Mouse (Mus musculus) MEL (cell line): Measurements from ENCODE around the gene Pld4. TPM values are rescaled to one million over a fixed set of nuclear protein-coding genes. Genes with fewer than 3 reads are reported as not detected.

Experiments
- DNase-seq: peaks from one replicate; pipeline ENCODE4 v3.0.0; 2011; ENCODE audit warnings: low read depth, low spot score
- H3K27ac ChIP-seq: 2 replicates; pipeline ENCODE4 v1.5.1; 2012; ENCODE audit warnings: low read depth, mild to moderate bottlenecking, control low read depth, low read length, moderate library complexity; ENCODE audit not compliant: control insufficient read depth
- H3K27me3 ChIP-seq, 2 experiments: fragments of 150-350 bp in 1 of 2; sonication (generic) in 1 of 2; 2 replicates each; pipeline ENCODE4 v1.6.1; 2012; ENCODE audit warnings: low read length in 2 of 2, mild to moderate bottlenecking in 2 of 2, improper control_type of control experiment in 1 of 2, moderate library complexity in 1 of 2; ENCODE audit not compliant: insufficient read depth in 2 of 2, control insufficient read depth in 1 of 2
- H3K36me3 ChIP-seq, 2 experiments: 2 replicates each; pipeline ENCODE4 v1.6.1; 2012 to 2014; ENCODE audit warnings: low read length in 2 of 2, improper control_type of control experiment in 1 of 2, inconsistent platforms in 1 of 2, mild to moderate bottlenecking in 1 of 2; ENCODE audit not compliant: insufficient read depth in 2 of 2, control insufficient read depth in 1 of 2
- H3K4me1 ChIP-seq, 2 experiments: fragments of 150-350 bp in 1 of 2; sonication (generic) in 1 of 2; 2 replicates each; pipeline ENCODE4 v1.6.1; 2012; ENCODE audit warnings: low read length in 2 of 2, improper control_type of control experiment in 1 of 2, mild to moderate bottlenecking in 1 of 2; ENCODE audit not compliant: insufficient read depth in 2 of 2, control insufficient read depth in 1 of 2
- H3K4me3 ChIP-seq, 2 experiments: fragments of 150-350 bp in 1 of 2; sonication (generic) in 1 of 2; 2 replicates each; pipeline ENCODE4 v1.5.1; 2012; ENCODE audit warnings: low read depth in 2 of 2, low read length in 2 of 2, mild to moderate bottlenecking in 2 of 2, moderate library complexity in 2 of 2, control low read depth in 1 of 2, improper control_type of control experiment in 1 of 2; ENCODE audit not compliant: control insufficient read depth in 1 of 2, insufficient read depth in 1 of 2
- H3K79me2 ChIP-seq: 2 replicates; pipeline ENCODE4 v1.6.1; 2012; ENCODE audit warnings: mild to moderate bottlenecking, low read length, moderate library complexity; ENCODE audit not compliant: control insufficient read depth, poor library complexity, insufficient read depth
- H3K9ac ChIP-seq: 2 replicates; pipeline ENCODE4 v1.6.1; 2012; ENCODE audit warnings: low read depth, mild to moderate bottlenecking, control low read depth, low read length, moderate library complexity; ENCODE audit not compliant: control insufficient read depth, poor library complexity, severe bottlenecking
- H3K9me3 ChIP-seq: fragments of 150-350 bp; sonication (generic); replicated peaks from 2 replicates; pipeline ENCODE4 v1.6.1; 2012; ENCODE audit warnings: mild to moderate bottlenecking, low read length, improper control_type of control experiment, moderate library complexity; ENCODE audit not compliant: insufficient read depth
- BHLHE40 ChIP-seq: IDR thresholded peaks from 2 replicates; pipeline ENCODE4 v1.6.1; 2012; ENCODE audit warnings: low read depth, mild to moderate bottlenecking, inconsistent platforms, low read length, improper control_type of control experiment, borderline replicate concordance
- CHD1 ChIP-seq: IDR thresholded peaks from 2 replicates; pipeline ENCODE4 v1.6.1; 2012; ENCODE audit warnings: low read depth, mild to moderate bottlenecking, inconsistent platforms, low read length, improper control_type of control experiment
- CHD2 ChIP-seq: IDR thresholded peaks from 2 replicates; pipeline ENCODE4 v1.6.1; 2011; ENCODE audit warnings: low read length, improper control_type of control experiment
- E2F4 ChIP-seq: IDR thresholded peaks from 2 replicates; pipeline ENCODE4 v1.6.1; 2011; ENCODE audit warnings: low read depth, low read length, improper control_type of control experiment, borderline replicate concordance
- ELF1 ChIP-seq: IDR thresholded peaks from 2 replicates; pipeline ENCODE4 v1.6.1; 2014; ENCODE audit warnings: low read depth, mild to moderate bottlenecking, inconsistent platforms, low read length, improper control_type of control experiment, moderate library complexity
- EP300 ChIP-seq, 2 experiments: IDR thresholded peaks; 2 replicates each; pipeline ENCODE4 v1.6.1; 2011; ENCODE audit warnings: improper control_type of control experiment in 2 of 2, low read length in 2 of 2, low read depth in 1 of 2, mild to moderate bottlenecking in 1 of 2
- HCFC1 ChIP-seq: IDR thresholded peaks from 2 replicates; pipeline ENCODE4 v1.6.1; 2012; ENCODE audit warnings: low read depth, mild to moderate bottlenecking, inconsistent platforms, low read length, improper control_type of control experiment, moderate library complexity
- MAFK ChIP-seq: IDR thresholded peaks from 2 replicates; pipeline ENCODE4 v1.6.1; 2011; ENCODE audit warnings: low read depth, mild to moderate bottlenecking, low read length, improper control_type of control experiment, borderline replicate concordance
- MAX ChIP-seq: IDR thresholded peaks from 2 replicates; pipeline ENCODE4 v1.6.1; 2011; ENCODE audit warnings: low read length, improper control_type of control experiment
- MAZ ChIP-seq: IDR thresholded peaks from 2 replicates; pipeline ENCODE4 v1.6.1; 2012; ENCODE audit warnings: low read depth, mild to moderate bottlenecking, inconsistent platforms, low read length, improper control_type of control experiment
- MYB ChIP-seq: IDR thresholded peaks from 2 replicates; pipeline ENCODE4 v1.6.1; 2011; ENCODE audit warnings: mild to moderate bottlenecking, low read depth, low read length, improper control_type of control experiment
- MYC ChIP-seq: IDR thresholded peaks from 2 replicates; pipeline ENCODE4 v1.6.1; 2011; ENCODE audit warnings: low read depth, mild to moderate bottlenecking, low read length, improper control_type of control experiment, moderate library complexity
- NELFE ChIP-seq: IDR thresholded peaks from 2 replicates; pipeline ENCODE4 v1.6.1; 2011; ENCODE audit warnings: low read depth, low read length, improper control_type of control experiment
- NRF1 ChIP-seq: IDR thresholded peaks from 2 replicates; pipeline ENCODE4 v1.6.1; 2014; ENCODE audit warnings: low read depth, mild to moderate bottlenecking, inconsistent platforms, low read length, improper control_type of control experiment, moderate library complexity; ENCODE audit not compliant: poor library complexity, insufficient read depth, severe bottlenecking
- POLR2AphosphoS2 ChIP-seq: IDR thresholded peaks from 2 replicates; pipeline ENCODE4 v1.6.1; 2011; ENCODE audit warnings: low read length, improper control_type of control experiment
- POLR2AphosphoS5 ChIP-seq: IDR thresholded peaks from 2 replicates; pipeline ENCODE4 v1.6.1; 2012; ENCODE audit warnings: low read depth, borderline replicate concordance, mild to moderate bottlenecking, inconsistent platforms, low read length, moderate library complexity, mixed read lengths
- RAD21 ChIP-seq: IDR thresholded peaks from 2 replicates; pipeline ENCODE4 v1.6.1; 2011; ENCODE audit warnings: mild to moderate bottlenecking, low read depth, low read length, improper control_type of control experiment
- TAL1 ChIP-seq: IDR thresholded peaks from 2 replicates; pipeline ENCODE4 v1.6.1; 2012; ENCODE audit warnings: mild to moderate bottlenecking, inconsistent platforms, low read length, moderate library complexity, mixed read lengths
- TBP ChIP-seq: IDR thresholded peaks from 2 replicates; pipeline ENCODE4 v1.8.0; 2011; ENCODE audit warnings: low read depth, low read length, improper control_type of control experiment
- UBTF ChIP-seq: IDR thresholded peaks from 2 replicates; pipeline ENCODE4 v1.6.1; 2012; ENCODE audit warnings: low read depth, mild to moderate bottlenecking, inconsistent platforms, low read length, improper control_type of control experiment, moderate library complexity, borderline replicate concordance; ENCODE audit not compliant: insufficient read depth
- ZKSCAN1 ChIP-seq: IDR thresholded peaks from 2 replicates; pipeline ENCODE4 v1.6.1; 2012; ENCODE audit warnings: low read depth, mild to moderate bottlenecking, inconsistent platforms, low read length, improper control_type of control experiment, moderate library complexity
- polyA plus RNA-seq, 2 experiments: library from polyadenylated mRNA; stranded (reverse) in 1 of 2; unstranded in 1 of 2; fragments of >175 nt in 1 of 2; fragments of >200 nt in 1 of 2; gene quantifications; 2 replicates each; pipeline versions ENCODE4 v1.2.1 to v1.2.4; 2012; ENCODE audit warnings: low replicate concordance in 2 of 2, low read depth in 1 of 2; ENCODE audit not compliant: insufficient read length in 2 of 2, insufficient read depth in 1 of 2, missing spikeins in 1 of 2
- total RNA-seq: library from RNA; depleted of rRNA; stranded (reverse); fragments of 300-350 nt; gene quantifications from 2 replicates; pipeline ENCODE4 v1.2.3, GENCODE M21; 2012

Gene Pld4
- total and polyA plus RNA-seq, 3 experiments: 9.7 to 16.4 TPM; not detected in 1

DNA sequence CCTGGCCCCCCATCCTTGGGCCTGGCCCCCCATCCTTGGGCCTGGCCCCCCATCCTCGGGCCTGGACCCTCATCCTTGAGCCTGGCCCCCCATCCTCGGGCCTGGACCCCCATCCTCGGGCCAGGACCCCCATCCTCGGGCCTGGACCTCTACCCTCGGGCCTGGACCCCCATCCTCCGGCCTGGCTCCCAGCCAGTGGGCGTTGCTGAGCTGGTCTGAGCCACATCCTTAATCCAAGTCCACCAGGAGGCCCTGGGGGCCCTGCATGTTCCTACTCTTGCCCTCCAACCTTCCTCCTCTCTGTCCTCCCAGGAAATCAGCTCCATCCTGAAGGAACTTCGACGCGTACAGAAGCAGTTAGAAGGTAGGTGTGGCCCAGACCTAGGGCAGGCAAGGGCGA is 16.2 kb upstream of the Pld4 start:
- Histone ChIP-seq H3K27ac (peak overlapping the region; percentile 68), H3K79me2 (no peaks in the 10 kb centered on the region; the same call in 1 of the 2 replicates), H3K9me3 (no peaks in the 10 kb centered on the region), H3K4me3 (peak overlapping the region; percentile 58 to 60), H3K4me1 (peaks cover 6 to 14% of the 10 kb centered on the region in 2 experiments; a peak in 3 of 4 replicates), H3K27me3 (no peaks in the 10 kb centered on the region), H3K9ac (peak overlapping the region; percentile 58), H3K36me3 (peaks cover 0 to 10% of the 10 kb centered on the region in 2 experiments; a peak in 2 of 4 replicates)
- TF ChIP-seq MAFK (no peak), UBTF (no peak), TBP (no peak), NRF1 (no peak), RAD21 (no peak), E2F4 (no peak), ELF1 (no peak), EP300 (IDR thresholded peaks at IDR 0.05; ENCODE audit: low read depth in 1 of 2, low read length in 2 of 2) (no peak)
- DNase-seq: no peak

- TF ChIP-seq CHD1 (no peak), MAZ (no peak), POLR2AphosphoS2 (no peak), POLR2AphosphoS5 (no peak), MYC (no peak), TAL1 (no peak), HCFC1 (no peak), UBTF (no peak), BHLHE40 (no peak), NELFE (no peak), CHD2 (no peak), MAX (no peak), MYB (no peak), NRF1 (no peak), ZKSCAN1 (no peak)
- H3K9me3 ChIP-seq: no peaks in the 10 kb centered on the region
- no peak overlapping the region for H3K9ac ChIP-seq
- H3K79me2 ChIP-seq: no peaks in the 10 kb centered on the region; the same call in 1 of the 2 replicates
- peaks cover 0 to 2% of the 10 kb centered on the region in 2 experiments; a peak in 1 of 4 replicates for H3K27me3 ChIP-seq
- no peak overlapping the region for H3K27ac ChIP-seq
- no peak for DNase-seq
- H3K4me1 ChIP-seq: peaks cover 6 to 14% of the 10 kb centered on the region in 2 experiments; a peak in 3 of 4 replicates
- H3K36me3 ChIP-seq: peaks cover 0 to 10% of the 10 kb centered on the region in 2 experiments; a peak in 2 of 4 replicates
- no peak overlapping the region for H3K4me3 ChIP-seq
These were observed 15.4 kb upstream of the Pld4 start for GRCm38 (mm10) chr12:112744891-112745580.
